Mouse (Mus musculus) kidney, postnatal 0 days (tissue): Measurements from ENCODE around the gene Fam129a. TPM values are rescaled to one million over a fixed set of nuclear protein-coding genes. Genes with fewer than 3 reads are reported as not detected.

Source experiments
- ATAC-seq: fragments of 200-750 bp; cut with Nextera tagmentation; replicated peaks from 2 replicates; pipeline ENCODE4 v1.8.0; 2017; ENCODE audit warnings: low read depth, moderate number of reproducible peaks, moderate TSS enrichment, moderate library complexity; ENCODE audit not compliant: low FRiP score
- DNase-seq: peaks from one replicate; pipeline ENCODE4 v3.0.0-alpha.2; 2016; ENCODE audit warnings: low spot score
- H3K27ac ChIP-seq: fragments of 300-500 bp; sonication (generic); 2 replicates; pipeline ENCODE4 v1.5.1; 2014; ENCODE audit warnings: mild to moderate bottlenecking
- H3K27me3 ChIP-seq: fragments of 300-500 bp; sonication (generic); 2 replicates; pipeline ENCODE4 v1.6.1; 2014; ENCODE audit warnings: low read length, mixed read lengths; ENCODE audit not compliant: insufficient read depth
- H3K36me3 ChIP-seq: fragments of 300-500 bp; sonication (generic); 2 replicates; pipeline ENCODE4 v1.6.1; 2014; ENCODE audit warnings: low read length, mixed read lengths; ENCODE audit not compliant: insufficient read depth
- H3K4me1 ChIP-seq: fragments of 300-500 bp; sonication (generic); replicated peaks from 2 replicates; pipeline ENCODE4 v1.6.1; 2014; ENCODE audit warnings: antibody characterized with exemption, low read length, mixed read lengths; ENCODE audit not compliant: insufficient read depth
- H3K4me2 ChIP-seq: fragments of 300-500 bp; sonication (generic); 2 replicates; pipeline ENCODE4 v1.6.1; 2014; ENCODE audit warnings: mild to moderate bottlenecking, low read length, moderate library complexity, mixed read lengths
- H3K4me3 ChIP-seq: fragments of 300-500 bp; sonication (generic); replicated peaks from 2 replicates; pipeline ENCODE4 v1.5.1; 2014; ENCODE audit warnings: low read depth, low read length
- H3K9ac ChIP-seq: fragments of 300-500 bp; sonication (generic); 2 replicates; pipeline ENCODE4 v1.6.1; 2014; ENCODE audit warnings: low read depth, low read length
- H3K9me3 ChIP-seq: fragments of 300-500 bp; sonication (generic); replicated peaks from 2 replicates; pipeline ENCODE4 v1.6.1; 2016; ENCODE audit warnings: low read length, inconsistent platforms, mixed read lengths
- CTCF ChIP-seq: IDR thresholded peaks from 2 replicates; pipeline ENCODE4 v1.5.1; 2016; ENCODE audit warnings: antibody characterized with exemption, low read depth, mild to moderate bottlenecking, moderate library complexity
- WGBS: fragments of 180-500 bp; shearing (Covaris S2); extraction: QIAGEN DNeasy Blood & Tissue Kit; methylation state at CpG from one replicate; pipeline ENCODE4 v1.1.7; 2014; 5-methylcytosine and 5-hydroxymethylcytosine counted together
- polyA plus RNA-seq: library from polyadenylated mRNA; unstranded; fragments of >200 nt; fragmentation: Nextera tagmentation; extraction: Ambion mirVana; gene quantifications from 2 replicates; pipeline ENCODE4 v1.2.1, GENCODE M21; 2015

Fam129a gene
- polyA plus RNA-seq, 1 experiment from 2014 or later: 12.6 TPM

GRCm38 (mm10) chr1:151752946-151753345 is 182.0 kb downstream of the Fam129a start:
- H3K4me3 ChIP-seq: no peak overlapping the region
- H3K36me3 ChIP-seq: no peaks in the 10 kb centered on the region
- TF ChIP-seq CTCF: no peak
- WGBS: 69% methylated on average over 4 of the region's 4 CpGs
- no peak overlapping the region for H3K9ac ChIP-seq
- DNase-seq: peak; percentile 24
- no peak for ATAC-seq
- no peak overlapping the region for H3K27ac ChIP-seq
- no peak overlapping the region for H3K4me2 ChIP-seq
- H3K9me3 ChIP-seq: no peaks in the 10 kb centered on the region
- no peaks in the 10 kb centered on the region for H3K27me3 ChIP-seq
- peaks cover 8% of the 10 kb centered on the region for H3K4me1 ChIP-seq

GRCm38 (mm10) chr1:151753374-151753929 is 182.5 kb downstream of the Fam129a start:
- H3K4me2 ChIP-seq: 0 out of 2 replicates have a peak overlapping the region, but pooled peaks have one; percentile 64
- no peak for TF ChIP-seq CTCF
- 75% methylated on average over 8 of the region's 8 CpGs for WGBS
- ATAC-seq (no peak), DNase-seq (no peak)
- H3K4me3 ChIP-seq: no peak overlapping the region
- no peak overlapping the region for H3K9ac ChIP-seq
- H3K27me3 ChIP-seq: no peaks in the 10 kb centered on the region
- H3K27ac ChIP-seq: no peak overlapping the region
- H3K4me1 ChIP-seq: peaks cover 8% of the 10 kb centered on the region
- no peaks in the 10 kb centered on the region for H3K36me3 ChIP-seq
- H3K9me3 ChIP-seq: no peaks in the 10 kb centered on the region

- ATAC-seq: no peak
Observed at GRCm38 (mm10) chr1:151754028-151754489, 183.1 kb downstream of the Fam129a start.

GRCm38 (mm10) chr1:151754881-151755659 is 184.1 kb downstream of the Fam129a start, which contains the start of gene Edem3:
Gene Edem3, plus strand, starts transcription at chr1:151755371.
- under 1% methylated on average over 64 of the region's 64 CpGs for WGBS
- ATAC-seq (peak; percentile 100), DNase-seq (peak; percentile 100)

More at GRCm38 (mm10) chr1:151754028-151754489, 183.1 kb downstream of the Fam129a start:
- H3K9ac ChIP-seq: peak overlapping the region; percentile 38
- 0 out of 2 replicates have a peak, but pooled peaks have one; percentile 9 for TF ChIP-seq CTCF
- H3K36me3 ChIP-seq: no peaks in the 10 kb centered on the region
- H3K9me3 ChIP-seq: no peaks in the 10 kb centered on the region
- H3K4me2 ChIP-seq: peak overlapping the region; percentile 64
- WGBS: 34% methylated on average over 10 of the region's 10 CpGs
- no peak overlapping the region for H3K27ac ChIP-seq
- DNase-seq: no peak
- H3K4me3 ChIP-seq: peak overlapping the region; percentile 80
- H3K27me3 ChIP-seq: no peaks in the 10 kb centered on the region
- H3K4me1 ChIP-seq: peaks cover 8% of the 10 kb centered on the region

GRCm38 (mm10) chr1:151755660-151756424 is 184.9 kb downstream of the Fam129a start:
- Histone ChIP-seq H3K27ac (peak overlapping the region; percentile 84), H3K27me3 (no peaks in the 10 kb centered on the region), H3K4me3 (peak overlapping the region; percentile 80), H3K4me2 (peak overlapping the region; percentile 95), H3K36me3 (no peaks in the 10 kb centered on the region), H3K4me1 (peaks cover 8% of the 10 kb centered on the region), H3K9me3 (no peaks in the 10 kb centered on the region), H3K9ac (peak overlapping the region; percentile 74)
- 3% methylated on average over 36 of the region's 36 CpGs for WGBS
- peak; percentile 14 for DNase-seq
- TF ChIP-seq CTCF: no peak
- ATAC-seq: no peak; the same call in 1 of the 2 replicates

More at GRCm38 (mm10) chr1:151754881-151755659, 184.1 kb downstream of the Fam129a start, which contains the start of gene Edem3:
- no peaks in the 10 kb centered on the region for H3K9me3 ChIP-seq
- peak within 1 kb of the TSS; percentile 95 for H3K4me2 ChIP-seq
- peaks cover 8% of the 10 kb centered on the region for H3K4me1 ChIP-seq
- peak within 1 kb of the TSS; percentile 74 for H3K9ac ChIP-seq
- no peaks in the 10 kb centered on the region for H3K27me3 ChIP-seq
- no peak for TF ChIP-seq CTCF
- no peaks in the 10 kb centered on the region for H3K36me3 ChIP-seq
- peak within 1 kb of the TSS; percentile 84 for H3K27ac ChIP-seq
- H3K4me3 ChIP-seq: peak within 1 kb of the TSS; percentile 80

GRCm38 (mm10) chr1:151756425-151756728 is 185.4 kb downstream of the Fam129a start:
- TF ChIP-seq CTCF: no peak
- Histone ChIP-seq H3K27me3 (no peaks in the 10 kb centered on the region), H3K4me1 (peaks cover 8% of the 10 kb centered on the region), H3K9ac (peak overlapping the region; percentile 74; the same call in 1 of the 2 replicates), H3K4me3 (peak overlapping the region; percentile 80), H3K9me3 (no peaks in the 10 kb centered on the region), H3K36me3 (no peaks in the 10 kb centered on the region), H3K27ac (0 out of 2 replicates have a peak overlapping the region, but pooled peaks have one; percentile 84), H3K4me2 (peak overlapping the region; percentile 95)
- 39% methylated on average over 1 of the region's 1 CpGs for WGBS
- DNase-seq (no peak), ATAC-seq (no peak)
